Mouse (Mus musculus) heart, embryonic 12.5 days (tissue): ENCODE results near the gene Patl2. TPM values are rescaled to one million over a fixed set of nuclear protein-coding genes. Genes with fewer than 3 reads are reported as not detected.

Experiments used
- ATAC-seq: fragments of 200-750 bp; cut with Nextera tagmentation; 2 replicates; pipeline ENCODE4 v1.8.0; 2017; ENCODE audit warnings: moderate TSS enrichment, moderate library complexity; ENCODE audit not compliant: insufficient number of reproducible peaks, low FRiP score
- H3K27ac ChIP-seq: fragments of 300-500 bp; sonication (generic); 2 replicates; pipeline ENCODE4 v1.5.1; 2016; ENCODE audit warnings: mild to moderate bottlenecking, moderate library complexity; ENCODE audit not compliant: poor library complexity, severe bottlenecking
- H3K27me3 ChIP-seq: fragments of 300-500 bp; sonication (generic); replicated peaks from 2 replicates; pipeline ENCODE4 v1.6.1; 2016; ENCODE audit warnings: mild to moderate bottlenecking, moderate library complexity
- H3K36me3 ChIP-seq: fragments of 300-500 bp; sonication (generic); 2 replicates; pipeline ENCODE4 v1.6.1; 2016; ENCODE audit warnings: mild to moderate bottlenecking, moderate library complexity
- H3K4me1 ChIP-seq: fragments of 300-500 bp; sonication (generic); replicated peaks from 2 replicates; pipeline ENCODE4 v1.6.1; 2016; ENCODE audit warnings: mild to moderate bottlenecking
- H3K4me2 ChIP-seq: fragments of 300-500 bp; sonication (generic); 2 replicates; pipeline ENCODE4 v1.6.1; 2016; ENCODE audit warnings: mild to moderate bottlenecking, moderate library complexity
- H3K4me3 ChIP-seq: fragments of 300-500 bp; sonication (generic); 2 replicates; pipeline ENCODE4 v1.5.1; 2016; ENCODE audit warnings: mild to moderate bottlenecking
- H3K9ac ChIP-seq: fragments of 300-500 bp; sonication (generic); 2 replicates; pipeline ENCODE4 v1.6.1; 2016; ENCODE audit warnings: mild to moderate bottlenecking, moderate library complexity
- H3K9me3 ChIP-seq: fragments of 300-500 bp; sonication (generic); replicated peaks from 2 replicates; pipeline ENCODE4 v1.6.1; 2016; ENCODE audit warnings: mild to moderate bottlenecking, moderate library complexity
- WGBS: fragments of 180-500 bp; shearing (Covaris S2); methylation state at CpG from one replicate; pipeline ENCODE4 v1.1.7; 2016; 5-methylcytosine and 5-hydroxymethylcytosine counted together
- polyA plus RNA-seq: library from polyadenylated mRNA; unstranded; fragments of >200 nt; fragmentation: Nextera tagmentation; extraction: Ambion mirVana; gene quantifications from 2 replicates; pipeline ENCODE4 v1.2.1, GENCODE M21; 2016

Gene Patl2
- not detected in 2 replicates for polyA plus RNA-seq

- no peak within 1 kb of the TSS for H3K4me3 ChIP-seq
- ATAC-seq: no peak
- 73% methylated on average over 17 of the region's 17 CpGs for WGBS
Observed at GRCm38 (mm10) chr2:122186106-122186505, at the start of gene Patl2, which contains the start of gene Terb2. Gene Patl2, minus strand, starts transcription at chr2:122186189. Gene Terb2, plus strand, starts transcription at chr2:122186272.

DNA sequence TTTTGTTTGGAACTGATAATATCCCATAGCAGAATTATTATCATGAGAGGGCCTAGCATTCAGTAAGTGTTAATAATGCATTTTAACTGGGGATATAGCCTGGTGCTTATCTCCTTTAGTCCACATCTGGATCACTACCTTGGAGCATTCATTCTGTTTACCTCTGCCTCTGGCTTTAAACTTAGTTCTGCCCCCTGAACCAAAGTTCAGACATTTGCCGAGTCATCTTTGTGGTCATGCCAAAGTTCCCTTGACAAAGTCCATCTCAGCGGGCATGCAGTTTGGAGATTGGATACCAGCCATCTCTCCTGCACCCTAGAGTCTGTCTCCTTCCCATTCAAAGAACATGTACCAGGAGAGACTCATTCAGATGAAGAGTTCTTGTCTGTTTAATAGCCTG is 49.4 kb upstream of the Patl2 start:
- H3K9ac ChIP-seq: no peak overlapping the region
- H3K4me1 ChIP-seq: peaks cover 17% of the 10 kb centered on the region
- no peak overlapping the region for H3K27ac ChIP-seq
- ATAC-seq: no peak
- peak overlapping the region; percentile 94 for H3K4me2 ChIP-seq
- peak overlapping the region; percentile 70 for H3K4me3 ChIP-seq
- H3K36me3 ChIP-seq: no peaks in the 10 kb centered on the region
- no peaks in the 10 kb centered on the region for H3K27me3 ChIP-seq
- 76% methylated on average over 2 of the region's 2 CpGs for WGBS
- no peaks in the 10 kb centered on the region for H3K9me3 ChIP-seq

More at GRCm38 (mm10) chr2:122186106-122186505, at the start of gene Patl2, which contains the start of gene Terb2:
- Histone ChIP-seq H3K4me1 (no peaks in the 10 kb centered on the region), H3K27ac (no peak within 1 kb of the TSS), H3K9me3 (no peaks in the 10 kb centered on the region), H3K4me2 (no peak within 1 kb of the TSS), H3K9ac (no peak within 1 kb of the TSS), H3K27me3 (no peaks in the 10 kb centered on the region), H3K36me3 (no peaks in the 10 kb centered on the region)

- H3K4me1 ChIP-seq: peaks cover 17% of the 10 kb centered on the region
- peak within 1 kb of the TSS; percentile 94 for H3K4me2 ChIP-seq
- H3K9me3 ChIP-seq: no peaks in the 10 kb centered on the region
- peak; percentile 94 for ATAC-seq
- under 1% methylated on average over 35 of the region's 35 CpGs for WGBS
- peak within 1 kb of the TSS; percentile 70 for H3K4me3 ChIP-seq
- no peaks in the 10 kb centered on the region for H3K36me3 ChIP-seq
- peak within 1 kb of the TSS; percentile 77 for H3K9ac ChIP-seq
- H3K27me3 ChIP-seq: no peaks in the 10 kb centered on the region
- H3K27ac ChIP-seq: peak within 1 kb of the TSS; percentile 76
Observed at GRCm38 (mm10) chr2:122234611-122235288, 48.8 kb upstream of the Patl2 start, which contains the start of gene Sord. Gene Sord, plus strand, starts transcription at chr2:122234749.

DNA sequence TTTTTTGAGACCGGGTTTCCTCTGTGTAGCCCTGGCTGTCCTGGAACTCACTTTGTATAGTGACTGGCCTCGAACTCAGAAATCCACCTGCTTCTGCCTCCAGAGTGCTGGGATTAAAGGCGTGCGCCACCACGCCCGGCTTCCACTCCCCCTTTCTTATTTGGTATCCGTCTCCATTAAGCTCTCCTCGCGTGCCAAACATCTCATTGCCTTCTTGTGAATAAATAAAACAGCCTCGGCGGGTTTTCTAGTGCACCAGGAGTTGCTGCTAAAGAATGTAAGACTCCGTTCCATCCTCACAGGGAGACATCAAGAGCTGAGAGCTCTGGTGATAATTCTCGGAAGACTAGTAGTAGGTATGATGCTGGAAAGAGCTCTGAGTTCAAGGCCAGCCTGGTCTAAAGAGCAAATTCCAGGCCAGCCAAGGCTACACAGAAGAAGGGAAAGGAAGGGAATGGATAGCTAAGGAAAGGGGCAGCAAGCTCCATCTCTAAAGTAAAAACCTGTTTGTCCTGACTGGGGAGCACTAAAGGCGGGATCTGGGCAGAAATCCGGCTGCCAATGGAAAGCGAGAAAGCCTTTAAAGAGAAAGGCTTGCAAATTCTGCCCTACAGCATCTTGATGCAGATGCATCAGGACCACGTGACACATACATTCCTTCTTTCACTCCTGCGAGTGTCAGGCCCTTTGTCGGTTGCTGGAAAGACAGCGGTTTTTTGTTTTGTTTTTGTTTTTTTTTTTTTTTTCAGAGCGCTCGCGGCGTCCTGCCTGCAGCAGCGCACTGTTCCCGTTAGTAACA is 48.0 kb upstream of the Patl2 start:
- H3K4me3 ChIP-seq: peak overlapping the region; percentile 70
- WGBS: 6% methylated on average over 26 of the region's 26 CpGs
- H3K36me3 ChIP-seq: no peaks in the 10 kb centered on the region
- ATAC-seq: peak; percentile 5; the same call in 1 of the 2 replicates
- peaks cover 17% of the 10 kb centered on the region for H3K4me1 ChIP-seq
- H3K27me3 ChIP-seq: no peaks in the 10 kb centered on the region
- peak overlapping the region; percentile 76 for H3K27ac ChIP-seq
- H3K9me3 ChIP-seq: no peaks in the 10 kb centered on the region
- peak overlapping the region; percentile 64 for H3K9ac ChIP-seq
- H3K4me2 ChIP-seq: peak overlapping the region; percentile 94

- Histone ChIP-seq H3K27ac (no peak overlapping the region), H3K9ac (no peak overlapping the region), H3K4me3 (no peak overlapping the region), H3K4me1 (peaks cover 17% of the 10 kb centered on the region), H3K4me2 (peak overlapping the region; percentile 94; the same call in 1 of the 2 replicates), H3K36me3 (no peaks in the 10 kb centered on the region), H3K9me3 (no peaks in the 10 kb centered on the region), H3K27me3 (no peaks in the 10 kb centered on the region)
- 56% methylated on average over 5 of the region's 5 CpGs for whole genome bisulfite sequencing
- no peak for ATAC-seq
Observed at GRCm38 (mm10) chr2:122233341-122233740, 47.4 kb upstream of the Patl2 start.

DNA sequence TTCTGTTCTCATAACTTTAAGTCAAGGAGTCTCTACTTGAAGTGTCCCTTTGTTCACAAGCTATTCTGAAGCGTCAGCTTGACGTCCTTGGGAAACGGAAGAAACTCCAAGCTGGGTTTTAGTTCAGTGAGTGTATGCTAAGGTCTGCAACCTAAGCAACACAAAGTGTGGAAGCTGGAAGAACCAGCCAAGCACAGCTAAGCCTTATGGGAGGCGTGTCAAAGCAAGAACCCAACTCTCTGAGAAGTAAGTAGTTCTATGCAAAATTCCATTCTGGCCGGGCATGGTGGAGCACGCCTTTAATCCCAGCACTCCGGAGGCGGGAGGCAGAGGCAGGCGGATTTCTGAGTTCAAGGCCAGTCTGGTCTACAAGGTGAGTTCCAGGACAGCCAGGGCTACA is 45.6 kb upstream of the Patl2 start:
- WGBS: 85% methylated on average over 9 of the region's 9 CpGs
- H3K4me1 ChIP-seq: peaks cover 13% of the 10 kb centered on the region
- no peaks in the 10 kb centered on the region for H3K9me3 ChIP-seq
- H3K9ac ChIP-seq: no peak overlapping the region
- H3K27ac ChIP-seq: no peak overlapping the region
- no peaks in the 10 kb centered on the region for H3K36me3 ChIP-seq
- H3K4me3 ChIP-seq: no peak overlapping the region
- H3K4me2 ChIP-seq: no peak overlapping the region
- no peak for ATAC-seq
- H3K27me3 ChIP-seq: no peaks in the 10 kb centered on the region

GRCm38 (mm10) chr2:122230395-122230794 is 44.4 kb upstream of the Patl2 start:
- Histone ChIP-seq H3K27me3 (no peaks in the 10 kb centered on the region), H3K4me2 (no peak overlapping the region), H3K4me3 (no peak overlapping the region), H3K36me3 (no peaks in the 10 kb centered on the region), H3K27ac (no peak overlapping the region), H3K4me1 (peaks cover 10% of the 10 kb centered on the region), H3K9me3 (no peaks in the 10 kb centered on the region), H3K9ac (no peak overlapping the region)
- no peak for ATAC-seq
- WGBS: 79% methylated on average over 6 of the region's 6 CpGs

DNA sequence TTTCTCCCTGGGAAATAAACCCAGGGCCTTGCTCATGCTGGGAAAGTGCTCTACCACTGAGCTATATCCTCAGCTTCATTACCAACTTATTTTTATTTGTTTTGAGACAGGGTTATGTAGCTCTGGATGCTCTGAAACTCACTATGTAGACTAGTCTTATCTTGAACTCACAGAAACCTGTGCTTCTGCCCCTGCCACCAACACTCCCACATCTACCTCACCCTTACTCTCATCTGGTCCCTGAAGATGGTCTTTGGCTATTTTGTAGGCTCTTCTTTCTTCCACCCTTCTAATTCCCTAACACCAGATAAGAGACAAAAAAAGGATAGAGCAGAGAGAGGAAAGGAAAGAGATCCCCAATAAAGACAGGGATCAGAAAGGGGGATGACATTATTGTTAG is 37.7 kb upstream of the Patl2 start:
- no peak overlapping the region for H3K4me2 ChIP-seq
- no peak for ATAC-seq

GRCm38 (mm10) chr2:122222272-122222671 is 36.3 kb upstream of the Patl2 start:
- H3K4me1 ChIP-seq: peaks cover 4% of the 10 kb centered on the region; the same call in 1 of the 2 replicates
- H3K4me3 ChIP-seq: no peak overlapping the region
- no peak for ATAC-seq
- WGBS: 70% methylated on average over 5 of the region's 5 CpGs
- no peaks in the 10 kb centered on the region for H3K36me3 ChIP-seq
- no peak overlapping the region for H3K27ac ChIP-seq
- no peaks in the 10 kb centered on the region for H3K9me3 ChIP-seq
- H3K9ac ChIP-seq: no peak overlapping the region
- H3K4me2 ChIP-seq: no peak overlapping the region
- no peaks in the 10 kb centered on the region for H3K27me3 ChIP-seq

More for the DNA sequence above, 37.7 kb upstream of the Patl2 start:
- no peak overlapping the region for H3K27ac ChIP-seq
- H3K9ac ChIP-seq: no peak overlapping the region
- no peak overlapping the region for H3K4me3 ChIP-seq
- peaks cover 4% of the 10 kb centered on the region; the same call in 1 of the 2 replicates for H3K4me1 ChIP-seq
- no peaks in the 10 kb centered on the region for H3K36me3 ChIP-seq
- no peaks in the 10 kb centered on the region for H3K9me3 ChIP-seq
- H3K27me3 ChIP-seq: no peaks in the 10 kb centered on the region

- Histone ChIP-seq H3K9ac (no peak overlapping the region), H3K4me3 (no peak overlapping the region), H3K36me3 (no peaks in the 10 kb centered on the region), H3K4me2 (no peak overlapping the region), H3K4me1 (peaks cover 4% of the 10 kb centered on the region; the same call in 1 of the 2 replicates), H3K9me3 (no peaks in the 10 kb centered on the region), H3K27ac (no peak overlapping the region), H3K27me3 (no peaks in the 10 kb centered on the region)
- ATAC-seq: no peak
- WGBS: 13% methylated on average over 5 of the region's 5 CpGs
Observed at GRCm38 (mm10) chr2:122221798-122222197, 35.8 kb upstream of the Patl2 start.

DNA sequence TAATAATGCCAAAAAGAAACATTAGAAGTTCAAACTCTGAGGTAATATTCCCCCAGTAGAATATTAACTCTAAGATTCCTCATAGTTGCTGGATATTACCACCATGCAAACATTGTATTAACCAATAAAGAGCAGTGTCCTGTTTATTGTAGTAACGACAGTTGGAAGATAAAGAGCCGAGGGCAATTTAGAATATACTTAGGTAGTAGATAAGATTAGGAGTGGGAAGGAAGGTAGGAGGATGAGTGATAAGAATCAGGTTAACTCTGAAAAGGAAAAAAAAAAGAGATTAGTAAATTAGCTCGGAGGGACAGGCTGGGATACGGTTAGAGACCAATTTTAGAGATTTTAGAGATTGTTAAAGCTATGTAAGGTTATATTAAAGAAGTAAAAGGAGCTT is 35.4 kb upstream of the Patl2 start:
- no peak overlapping the region for H3K4me2 ChIP-seq
- ATAC-seq: no peak
- no peak overlapping the region for H3K9ac ChIP-seq
- H3K4me3 ChIP-seq: no peak overlapping the region
- H3K36me3 ChIP-seq: no peaks in the 10 kb centered on the region
- peaks cover 4% of the 10 kb centered on the region; the same call in 1 of the 2 replicates for H3K4me1 ChIP-seq
- H3K9me3 ChIP-seq: no peaks in the 10 kb centered on the region
- no peaks in the 10 kb centered on the region for H3K27me3 ChIP-seq
- H3K27ac ChIP-seq: no peak overlapping the region
- 18% methylated on average over 4 of the region's 4 CpGs for WGBS
